Comparison of ENCODE assay signal across 18 mouse cellular contexts in the genomic region with DNA sequence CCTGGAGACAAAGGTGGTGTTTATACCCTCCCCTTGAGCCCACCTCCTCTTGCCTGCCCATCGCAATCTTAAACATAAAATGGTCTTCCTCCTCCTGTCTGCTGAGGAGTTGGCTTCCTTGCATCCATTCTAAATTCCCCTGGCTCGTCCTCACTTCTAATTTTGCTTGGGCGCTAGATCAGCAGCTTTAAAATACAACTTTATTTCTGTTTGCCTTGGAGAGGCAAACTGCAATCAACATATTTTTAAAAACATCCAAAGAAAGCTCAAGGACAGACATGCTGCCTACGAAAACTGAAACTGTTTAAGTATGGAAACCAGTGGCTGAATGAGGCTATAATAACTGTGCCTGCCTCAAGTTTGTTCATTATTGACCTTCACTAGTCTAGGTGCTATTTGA.
"Had no signal": no experiment of that assay in that cellular context is flagged by ENCODE, and none has a peak within 500 bp of the region (broad histone marks: within the 10 kb centered on the region; RNA-seq: fewer than 3 reads in every experiment).

No protein-coding gene starts in this region.

- H3K27me3 ChIP-seq: liver, embryonic 15.5 days; midbrain, embryonic 12.5 days; neural tube, embryonic 13.5 days; neural tube, embryonic 15.5 days had no signal

- H3K4me3 ChIP-seq: liver, embryonic 15.5 days; midbrain, embryonic 10.5 days; midbrain, embryonic 12.5 days; myocyte; neural tube, embryonic 13.5 days; neural tube, embryonic 15.5 days had no signal

- H3K9me3 ChIP-seq: liver, embryonic 15.5 days; midbrain, embryonic 10.5 days; midbrain, embryonic 12.5 days; neural tube, embryonic 13.5 days; neural tube, embryonic 15.5 days had no signal

- H3K27ac ChIP-seq: liver, embryonic 15.5 days; midbrain, embryonic 10.5 days; midbrain, embryonic 12.5 days; neural tube, embryonic 13.5 days; neural tube, embryonic 15.5 days had no signal

- DNase-seq: liver, postnatal 0 days; lung, embryonic 14.5 days; lung, postnatal 10 days; lung, postnatal 4 days; midbrain, embryonic 14.5 days; retina, postnatal 1 day; right cerebral cortex, adult 18-20 months; right cerebral cortex, postnatal 25 days; right cerebral cortex, postnatal 4 days; thymus, adult 2 months; thymus, postnatal 25 days; thymus, postnatal 4 days had no signal

- H3K36me3 ChIP-seq: liver, embryonic 15.5 days had no signal

- H3K9ac ChIP-seq: liver, embryonic 15.5 days; liver, postnatal 0 days; lung, embryonic 14.5 days; midbrain, embryonic 12.5 days; neural tube, embryonic 13.5 days; neural tube, embryonic 15.5 days had no signal

- H3K4me2 ChIP-seq: liver, embryonic 15.5 days; lung, embryonic 14.5 days; midbrain, embryonic 12.5 days; neural tube, embryonic 13.5 days; neural tube, embryonic 15.5 days had no signal

- H3K4me1 ChIP-seq: liver, embryonic 15.5 days; midbrain, embryonic 10.5 days; midbrain, embryonic 12.5 days; neural tube, embryonic 13.5 days; neural tube, embryonic 15.5 days had no signal
